Mouse (Mus musculus): ENCODE results near the gene Bcl2l11. TPM values are rescaled to one million over a fixed set of nuclear protein-coding genes. Genes with fewer than 3 reads are reported as not detected.
"Not testable (repeated sequence)": the region's sequence is repeated elsewhere in the genome, so short reads cannot be mapped to it uniquely, and the experiment has no call there.

The Bcl2l11 gene
- polyA plus RNA-seq, 1 experiment from 2014 or later, result 25.0 TPM

DNA sequence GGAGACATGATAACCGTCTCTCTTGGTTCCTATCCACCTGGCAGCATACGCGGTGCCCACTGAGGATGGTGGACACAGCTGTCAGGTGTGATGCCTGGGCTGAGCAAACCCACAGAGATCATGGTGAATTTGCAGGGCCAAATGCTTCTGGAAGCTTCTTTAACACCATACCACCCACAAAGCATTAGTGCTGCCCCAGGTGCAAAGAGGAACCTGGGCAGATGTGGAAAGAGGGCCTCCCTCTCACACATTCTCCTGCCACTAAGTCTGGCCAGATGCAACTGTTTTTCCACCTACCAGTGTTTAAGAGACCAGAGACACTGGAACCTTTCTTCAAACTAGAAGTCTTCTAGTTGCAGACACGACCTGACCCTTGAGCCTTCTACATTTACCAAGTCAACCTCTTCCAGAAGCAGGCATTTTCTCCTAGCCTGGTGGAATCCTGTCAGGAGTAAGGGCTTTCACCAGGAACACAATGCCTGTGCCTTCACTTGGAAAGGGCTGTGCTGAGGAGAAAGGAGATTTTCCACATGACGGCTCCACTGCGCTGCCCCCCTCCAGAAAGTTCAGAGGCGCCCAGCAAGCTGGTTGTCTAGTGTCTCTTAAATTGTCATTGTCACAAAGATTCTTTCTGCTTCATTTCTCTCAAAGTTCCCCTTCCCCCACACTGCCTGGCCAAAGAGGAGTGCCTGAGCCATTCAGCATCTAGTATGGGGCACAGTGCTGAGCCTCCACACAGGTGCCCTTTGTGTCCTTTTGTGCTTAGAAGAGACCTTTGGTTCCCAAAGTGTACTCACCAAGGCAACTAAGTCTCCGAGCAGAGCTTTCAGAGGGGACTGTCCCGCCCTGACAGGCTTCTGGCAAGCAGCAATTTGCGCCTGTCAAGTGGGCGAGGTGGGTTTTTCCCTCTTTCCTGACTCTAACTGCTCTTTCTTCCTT lies 34.1 kb upstream of the Bcl2l11 start:
- Histone ChIP-seq H3K27ac (replicated peaks) (peak overlapping the region; percentile 77), H3K4me3 (no peak overlapping the region)
- 39% methylated on average over 11 of the region's 11 CpGs for WGBS

DNA sequence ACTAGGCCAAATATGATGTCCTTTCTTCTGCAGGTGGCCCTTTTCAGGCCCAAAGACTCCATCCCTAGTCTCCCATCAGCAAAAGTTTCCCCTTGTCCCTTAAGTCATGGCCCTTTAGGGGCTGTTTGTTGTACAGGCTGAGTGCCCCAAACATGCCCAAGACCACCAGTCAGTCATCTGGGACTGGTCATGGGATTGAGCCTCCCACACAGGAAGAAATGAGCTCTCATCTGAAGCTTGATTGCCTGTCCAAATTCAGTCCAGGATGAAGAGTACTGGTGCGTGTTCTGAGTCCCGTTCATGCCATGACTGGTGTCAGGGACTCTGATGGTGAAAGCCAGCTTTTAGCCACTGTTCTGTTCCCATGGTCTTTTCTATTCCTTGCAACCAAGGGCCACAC lies 33.4 kb upstream of the Bcl2l11 start:
- Histone ChIP-seq H3K4me3 (no peak overlapping the region), H3K4me1 (peaks cover 50% of the 10 kb centered on the region), H3K27ac (replicated peaks) (peak overlapping the region; percentile 77), H3K9me3 (replicated peaks) (no peaks in the 10 kb centered on the region), H3K36me3 (no peaks in the 10 kb centered on the region), H3K27me3 (ENCODE audit: low read depth, poor library complexity, severe bottlenecking) (no peaks in the 10 kb centered on the region)
- no peak for DNase-seq (ENCODE audit: low spot score)
- 45% methylated on average over 2 of the region's 2 CpGs for WGBS

More for the DNA sequence above, 34.1 kb upstream of the Bcl2l11 start:
- no peaks in the 10 kb centered on the region for H3K27me3 ChIP-seq (ENCODE audit: low read depth, poor library complexity, severe bottlenecking)
- H3K36me3 ChIP-seq, result no peaks in the 10 kb centered on the region
- peak; percentile 79 for DNase-seq (ENCODE audit: low spot score)
- H3K9me3 ChIP-seq (replicated peaks), result no peaks in the 10 kb centered on the region
- H3K4me1 ChIP-seq, result peaks cover 50% of the 10 kb centered on the region

DNA sequence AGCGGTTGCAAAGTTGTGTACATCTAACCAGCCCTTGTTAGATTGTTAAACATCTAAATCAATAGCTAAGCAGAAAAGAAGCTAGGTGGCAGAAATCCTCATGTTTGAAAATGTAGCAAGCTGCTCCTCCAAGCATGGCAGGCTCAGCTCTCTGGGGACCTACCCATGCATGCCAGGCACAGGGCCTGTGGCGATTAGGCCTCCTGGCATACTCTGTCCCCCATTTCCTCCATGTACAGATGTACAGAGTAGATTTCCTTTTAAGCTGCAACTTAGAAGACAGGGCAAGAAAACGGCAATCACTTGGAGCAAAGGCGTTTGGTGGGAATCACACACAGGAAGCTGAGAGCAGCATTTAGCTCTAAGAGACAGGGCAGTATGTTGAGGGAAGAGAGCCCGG lies 31.6 kb upstream of the Bcl2l11 start:
- DNase-seq (ENCODE audit: low spot score), result no peak
- Histone ChIP-seq H3K36me3 (no peaks in the 10 kb centered on the region), H3K4me1 (peaks cover 50% of the 10 kb centered on the region), H3K4me3 (no peak overlapping the region), H3K27ac (replicated peaks) (peak overlapping the region; percentile 77), H3K9me3 (replicated peaks) (no peaks in the 10 kb centered on the region), H3K27me3 (ENCODE audit: low read depth, poor library complexity, severe bottlenecking) (no peaks in the 10 kb centered on the region)
- 80% methylated on average over 5 of the region's 5 CpGs for WGBS

DNA sequence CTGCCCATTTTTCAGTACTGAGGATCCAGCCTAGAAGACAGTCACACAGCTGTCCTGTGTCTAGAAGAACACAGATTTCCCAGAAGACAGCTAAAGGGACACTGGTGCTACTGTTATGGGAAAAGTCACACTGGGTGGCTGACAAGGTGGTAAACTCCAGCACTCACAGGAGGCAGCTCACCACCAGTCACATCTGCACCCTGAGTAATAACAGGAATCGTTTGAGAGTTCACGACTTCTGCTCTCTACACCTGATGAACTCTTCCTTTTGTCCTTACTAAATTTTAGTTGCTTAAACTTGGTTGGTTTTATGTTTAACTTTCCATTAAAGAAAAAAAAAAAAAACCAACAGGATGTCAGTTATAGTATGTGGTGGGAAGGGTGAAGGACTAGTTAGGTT lies 31.2 kb upstream of the Bcl2l11 start:
- H3K36me3 ChIP-seq, result no peaks in the 10 kb centered on the region
- peaks cover 50% of the 10 kb centered on the region for H3K4me1 ChIP-seq
- H3K4me3 ChIP-seq, result no peak overlapping the region
- no peaks in the 10 kb centered on the region for H3K9me3 ChIP-seq (replicated peaks)
- no peaks in the 10 kb centered on the region for H3K27me3 ChIP-seq (ENCODE audit: low read depth, poor library complexity, severe bottlenecking)
- no peak for DNase-seq (ENCODE audit: low spot score)
- 82% methylated on average over 2 of the region's 2 CpGs for WGBS
- H3K27ac ChIP-seq (replicated peaks), result peak overlapping the region; percentile 77

DNA sequence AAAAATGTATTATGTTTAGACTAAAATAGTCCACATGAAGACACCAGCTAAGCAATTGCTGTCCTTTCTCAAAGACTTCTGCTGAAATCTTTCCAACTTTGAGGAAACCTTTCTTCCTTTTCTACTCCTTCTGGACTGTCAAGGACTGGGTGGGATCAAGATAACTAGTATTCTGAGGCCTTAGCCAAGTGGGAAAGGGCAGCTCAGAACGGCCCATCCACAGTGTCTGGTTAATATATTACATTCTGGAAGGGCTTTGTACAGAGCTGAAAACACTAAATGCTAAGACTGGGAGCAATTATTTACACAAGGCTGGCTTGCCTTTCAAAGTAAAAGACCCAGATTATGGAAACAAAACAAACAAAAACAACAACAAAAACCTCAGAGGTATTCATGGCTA lies 30.6 kb upstream of the Bcl2l11 start:
- H3K4me3 ChIP-seq, result no peak overlapping the region
- no peaks in the 10 kb centered on the region for H3K27me3 ChIP-seq (ENCODE audit: low read depth, poor library complexity, severe bottlenecking)
- no peaks in the 10 kb centered on the region for H3K9me3 ChIP-seq (replicated peaks)
- peaks cover 50% of the 10 kb centered on the region for H3K4me1 ChIP-seq
- H3K27ac ChIP-seq (replicated peaks), result no peak overlapping the region
- no peaks in the 10 kb centered on the region for H3K36me3 ChIP-seq
- WGBS, result 62% methylated on average over 1 of the region's 1 CpGs
- DNase-seq (ENCODE audit: low spot score), result no peak

DNA sequence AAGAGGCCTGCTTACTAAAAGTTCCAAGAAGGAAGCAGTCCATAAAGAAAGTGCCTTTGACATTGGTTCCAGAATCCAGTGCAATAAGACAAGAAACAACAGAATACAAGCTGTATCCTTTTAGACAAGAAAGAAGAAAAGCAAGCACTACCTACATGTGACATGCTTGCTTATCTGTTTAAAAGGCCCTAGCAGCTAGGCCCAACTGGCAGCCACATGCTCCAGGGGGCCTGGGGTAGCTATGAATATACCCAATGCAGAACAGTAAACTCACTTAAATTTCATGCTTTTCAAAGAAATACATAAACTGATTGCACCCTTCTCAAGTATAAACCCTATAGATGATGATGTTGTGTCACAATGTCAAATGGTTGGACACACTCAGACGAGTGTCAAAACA lies 29.8 kb upstream of the Bcl2l11 start:
- Histone ChIP-seq H3K4me1 (peaks cover 44% of the 10 kb centered on the region), H3K4me3 (no peak overlapping the region)
- WGBS, result 83% methylated on average over 1 of the region's 1 CpGs

DNA sequence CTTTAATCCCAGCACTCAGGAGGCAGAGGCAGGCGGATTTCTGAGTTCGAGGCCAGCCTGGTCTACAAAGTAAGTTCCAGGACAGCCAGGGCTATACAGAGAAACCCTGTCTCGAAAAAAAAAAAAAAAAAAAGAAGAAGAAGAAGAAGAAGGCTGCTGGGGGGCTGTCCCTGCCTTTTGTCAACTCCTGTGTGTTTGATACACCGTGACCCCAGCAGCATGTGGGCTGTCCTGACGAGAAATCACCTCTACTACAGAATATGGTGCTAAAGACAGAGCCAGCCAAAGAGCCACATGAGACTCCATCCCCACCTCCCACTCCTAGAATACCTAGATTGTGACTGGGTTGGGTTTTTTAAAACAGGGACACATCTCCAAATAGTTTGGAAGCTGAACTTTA lies 27.7 kb upstream of the Bcl2l11 start:
- not testable (repeated sequence) for H3K27me3 ChIP-seq (ENCODE audit: low read depth, poor library complexity, severe bottlenecking); DNase-seq (ENCODE audit: low spot score); H3K9me3 ChIP-seq (replicated peaks); H3K36me3 ChIP-seq; H3K4me3 ChIP-seq; H3K27ac ChIP-seq (replicated peaks)
- 90% methylated on average over 4 of the region's 5 CpGs for WGBS
- H3K4me1 ChIP-seq, result peaks cover 25% of the 10 kb centered on the region

More for the DNA sequence above, 29.8 kb upstream of the Bcl2l11 start:
- H3K27me3 ChIP-seq (ENCODE audit: low read depth, poor library complexity, severe bottlenecking), result no peaks in the 10 kb centered on the region
- no peaks in the 10 kb centered on the region for H3K36me3 ChIP-seq
- no peaks in the 10 kb centered on the region for H3K9me3 ChIP-seq (replicated peaks)
- DNase-seq (ENCODE audit: low spot score), result no peak
- no peak overlapping the region for H3K27ac ChIP-seq (replicated peaks)

DNA sequence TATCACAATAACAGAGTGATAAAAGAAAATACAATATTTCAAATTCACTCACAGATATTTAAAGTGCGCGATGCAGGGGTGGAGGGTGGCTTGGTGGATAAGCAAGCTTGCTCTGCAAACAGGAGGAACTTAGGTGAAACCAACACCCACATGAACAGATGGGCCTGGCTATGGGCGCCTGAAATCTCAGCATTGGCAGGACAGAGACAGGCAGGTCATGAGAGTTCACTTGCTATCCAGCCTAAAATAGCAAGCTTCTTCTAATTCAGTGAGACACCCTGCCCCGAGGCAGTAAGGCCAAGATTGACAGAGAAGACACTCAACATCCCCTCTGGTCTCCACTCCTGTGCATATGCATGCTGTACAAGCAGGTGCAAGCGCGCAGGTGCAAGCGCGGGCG lies 23.8 kb upstream of the Bcl2l11 start:
- Histone ChIP-seq H3K9me3 (replicated peaks) (no peaks in the 10 kb centered on the region), H3K27ac (replicated peaks) (no peak overlapping the region), H3K4me1 (peaks cover 10% of the 10 kb centered on the region), H3K36me3 (no peaks in the 10 kb centered on the region), H3K4me3 (no peak overlapping the region), H3K27me3 (ENCODE audit: low read depth, poor library complexity, severe bottlenecking) (no peaks in the 10 kb centered on the region)
- WGBS, result 91% methylated on average over 9 of the region's 9 CpGs
- DNase-seq (ENCODE audit: low spot score), result no peak

DNA sequence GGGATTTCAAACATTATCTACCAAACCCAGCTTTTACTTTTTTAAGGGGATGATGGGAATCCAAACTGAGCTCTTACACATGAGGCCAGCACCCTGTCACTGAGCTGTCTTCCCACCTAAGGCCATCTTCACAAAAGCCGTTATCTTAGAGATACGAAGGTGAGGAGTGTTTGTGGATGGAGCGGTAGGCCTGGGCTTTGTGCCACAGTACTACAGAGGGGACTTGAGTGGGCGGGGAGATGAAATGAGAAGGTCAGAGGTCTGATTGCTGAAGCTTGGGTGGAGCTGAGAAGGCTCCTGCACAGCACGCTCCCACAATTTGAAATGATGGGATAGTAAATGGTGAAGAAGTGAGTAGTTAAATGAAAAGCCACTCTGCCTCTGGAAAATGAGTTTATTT lies 21.0 kb upstream of the Bcl2l11 start:
- Histone ChIP-seq H3K36me3 (no peaks in the 10 kb centered on the region), H3K4me1 (peaks cover 10% of the 10 kb centered on the region), H3K9me3 (replicated peaks) (no peaks in the 10 kb centered on the region), H3K4me3 (no peak overlapping the region), H3K27me3 (ENCODE audit: low read depth, poor library complexity, severe bottlenecking) (no peaks in the 10 kb centered on the region), H3K27ac (replicated peaks) (no peak overlapping the region)
- no peak for DNase-seq (ENCODE audit: low spot score)
- 73% methylated on average over 5 of the region's 5 CpGs for WGBS

DNA sequence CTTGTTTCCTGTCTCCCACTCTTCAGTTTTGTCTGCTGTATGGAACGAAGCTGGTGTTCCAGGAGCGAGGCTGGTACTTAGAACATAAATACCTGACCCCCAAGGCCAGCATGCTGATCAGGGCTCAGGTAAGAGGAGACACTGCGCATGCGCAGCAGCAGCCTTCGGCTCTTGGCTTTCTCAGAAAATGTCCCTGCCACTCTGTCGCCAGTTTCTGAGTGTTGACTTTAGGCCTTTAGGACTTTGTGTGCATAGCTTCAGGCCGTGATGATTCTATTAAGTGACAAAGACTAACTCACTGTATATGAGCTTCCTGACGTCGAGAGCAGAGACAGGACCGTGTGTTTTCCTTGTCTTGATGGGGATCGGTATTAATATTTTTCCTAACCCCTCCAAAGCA lies 20.2 kb upstream of the Bcl2l11 start:
- H3K27me3 ChIP-seq (ENCODE audit: low read depth, poor library complexity, severe bottlenecking), result no peaks in the 10 kb centered on the region
- H3K9me3 ChIP-seq (replicated peaks), result no peaks in the 10 kb centered on the region
- 87% methylated on average over 11 of the region's 11 CpGs for WGBS
- no peaks in the 10 kb centered on the region for H3K36me3 ChIP-seq
- no peak overlapping the region for H3K4me3 ChIP-seq
- no peak for DNase-seq (ENCODE audit: low spot score)
- no peak overlapping the region for H3K27ac ChIP-seq (replicated peaks)
- H3K4me1 ChIP-seq, result peaks cover 10% of the 10 kb centered on the region

DNA sequence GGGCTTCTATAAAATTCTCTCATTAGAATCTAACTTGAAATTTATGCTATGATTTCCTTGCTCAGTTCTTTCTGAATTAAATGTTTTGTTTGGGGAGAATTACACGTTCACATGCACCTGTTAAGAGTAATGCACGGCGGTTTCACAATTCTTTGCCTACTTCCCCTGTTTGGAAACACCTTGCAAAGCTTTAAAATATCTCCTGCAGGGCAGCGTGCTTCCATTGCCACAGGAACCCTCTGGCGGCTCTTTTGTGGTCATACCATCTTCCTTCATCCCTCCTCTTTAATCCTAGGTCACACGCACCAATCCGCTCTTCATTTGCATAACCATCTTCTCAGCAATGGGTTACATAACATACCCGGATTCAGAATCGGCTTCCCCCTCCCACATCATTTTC lies 14.3 kb upstream of the Bcl2l11 start:
- Histone ChIP-seq H3K36me3 (no peaks in the 10 kb centered on the region), H3K4me3 (no peak overlapping the region), H3K9me3 (replicated peaks) (no peaks in the 10 kb centered on the region), H3K27ac (replicated peaks) (no peak overlapping the region), H3K27me3 (ENCODE audit: low read depth, poor library complexity, severe bottlenecking) (no peaks in the 10 kb centered on the region), H3K4me1 (peaks cover 5% of the 10 kb centered on the region)
- 77% methylated on average over 9 of the region's 9 CpGs for WGBS
- no peak for DNase-seq (ENCODE audit: low spot score)

DNA sequence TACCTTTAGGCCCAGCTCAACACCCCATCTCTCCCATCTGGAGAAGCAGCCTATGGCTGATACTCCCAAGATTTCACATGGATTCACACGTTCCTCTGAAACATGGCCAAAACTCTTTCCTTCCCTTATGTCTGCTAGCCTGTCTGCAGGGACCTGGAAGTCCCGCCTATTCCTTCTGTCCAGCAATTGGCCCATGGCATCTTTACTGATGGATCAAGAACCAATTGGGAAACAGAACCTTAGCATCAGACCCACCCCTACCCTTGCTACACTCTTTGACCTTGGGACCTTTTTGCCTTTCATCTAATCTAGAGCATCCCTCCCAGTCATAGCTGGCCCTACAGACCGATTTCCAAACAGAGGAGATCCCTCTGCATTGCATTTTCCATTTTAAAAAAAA lies 11.2 kb upstream of the Bcl2l11 start:
- Histone ChIP-seq H3K4me1 (peaks cover 5% of the 10 kb centered on the region), H3K27me3 (ENCODE audit: low read depth, poor library complexity, severe bottlenecking) (no peaks in the 10 kb centered on the region), H3K36me3 (no peaks in the 10 kb centered on the region), H3K4me3 (no peak overlapping the region), H3K9me3 (replicated peaks) (no peaks in the 10 kb centered on the region), H3K27ac (replicated peaks) (no peak overlapping the region)
- no peak for DNase-seq (ENCODE audit: low spot score)
- 79% methylated on average over 3 of the region's 3 CpGs for WGBS

DNA sequence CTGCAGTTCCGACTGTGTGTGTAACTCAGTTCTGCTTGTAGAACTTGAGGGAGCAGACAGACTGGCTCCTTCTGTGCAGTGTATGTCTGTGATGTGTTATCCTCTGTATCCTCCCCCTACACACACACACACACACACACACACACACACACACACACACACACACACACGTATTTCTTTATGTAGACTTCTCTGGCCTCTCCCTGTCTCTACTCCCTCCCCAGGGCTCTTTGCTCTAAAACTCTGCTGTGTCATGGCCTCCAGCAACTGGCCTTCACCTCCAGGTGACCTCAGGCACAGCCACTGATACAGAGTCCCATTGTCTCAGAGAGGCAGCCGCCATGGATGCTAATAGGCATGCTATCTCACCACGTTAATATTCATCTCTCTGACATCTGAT lies 10.3 kb upstream of the Bcl2l11 start:
- H3K27ac ChIP-seq (replicated peaks), result no peak overlapping the region
- no peaks in the 10 kb centered on the region for H3K9me3 ChIP-seq (replicated peaks)
- H3K27me3 ChIP-seq (ENCODE audit: low read depth, poor library complexity, severe bottlenecking), result peaks cover 6% of the 10 kb centered on the region; the same call in 1 of the 2 replicates
- no peak for DNase-seq (ENCODE audit: low spot score)
- H3K4me3 ChIP-seq, result no peak overlapping the region
- 53% methylated on average over 4 of the region's 4 CpGs for WGBS
- peaks cover 5% of the 10 kb centered on the region for H3K4me1 ChIP-seq
- H3K36me3 ChIP-seq, result no peaks in the 10 kb centered on the region

Measured in midbrain, embryonic 10.5 days (tissue).